Mouse (Mus musculus) E14TG2a.4 (cell line): ENCODE data around the gene Tbx21.

Source experiments
- CTCF ChIP-seq: conservative IDR thresholded peaks from 2 replicates; pipeline ENCODE4 v1.5.1; 2014; ENCODE audit warnings: low read length
- POU5F1 ChIP-seq: IDR thresholded peaks from 2 replicates; pipeline ENCODE4 v1.6.1; 2014; ENCODE audit warnings: low read length, borderline replicate concordance

DNA sequence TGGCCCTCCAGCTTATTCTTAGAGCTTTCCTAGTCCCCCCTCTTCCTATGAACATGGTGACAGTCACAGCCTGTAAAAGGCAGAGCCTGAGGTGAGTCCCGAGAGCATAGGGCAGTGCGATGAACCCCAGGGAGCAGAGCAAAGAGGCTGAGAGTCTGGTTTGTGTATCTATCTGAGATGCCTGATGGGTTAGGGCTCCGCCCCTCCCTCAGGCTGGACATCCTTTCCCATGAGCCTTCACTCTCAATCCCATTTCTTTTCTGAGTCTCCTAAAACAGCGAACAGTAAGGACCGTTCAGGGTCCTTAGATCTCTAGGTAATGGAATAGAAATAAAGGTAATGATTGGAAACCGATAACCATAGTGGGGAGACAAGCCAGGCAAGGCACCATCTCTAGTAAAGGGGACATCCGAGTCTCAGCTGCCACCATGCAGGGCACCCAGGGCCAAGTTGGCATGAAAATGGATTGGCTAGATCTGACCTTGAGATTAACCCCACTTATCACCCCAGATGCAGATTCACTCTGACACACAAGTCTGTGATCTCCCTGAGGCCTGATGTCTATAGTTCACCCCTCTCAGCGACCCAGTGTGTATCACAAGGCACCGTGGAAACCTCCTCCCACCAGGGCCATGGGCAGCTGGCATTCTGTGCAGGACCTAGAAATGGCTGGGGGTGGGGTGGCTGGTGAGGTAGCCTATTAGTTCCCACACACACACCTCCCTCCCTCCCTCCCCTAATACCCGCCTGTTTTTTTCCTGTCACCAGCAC is 9.3 kb upstream of the Tbx21 start:
- TF ChIP-seq CTCF (no peak), POU5F1 (no peak)
